Mouse (Mus musculus): ENCODE results near the gene Plekha5.

Plekha5 gene

DNA sequence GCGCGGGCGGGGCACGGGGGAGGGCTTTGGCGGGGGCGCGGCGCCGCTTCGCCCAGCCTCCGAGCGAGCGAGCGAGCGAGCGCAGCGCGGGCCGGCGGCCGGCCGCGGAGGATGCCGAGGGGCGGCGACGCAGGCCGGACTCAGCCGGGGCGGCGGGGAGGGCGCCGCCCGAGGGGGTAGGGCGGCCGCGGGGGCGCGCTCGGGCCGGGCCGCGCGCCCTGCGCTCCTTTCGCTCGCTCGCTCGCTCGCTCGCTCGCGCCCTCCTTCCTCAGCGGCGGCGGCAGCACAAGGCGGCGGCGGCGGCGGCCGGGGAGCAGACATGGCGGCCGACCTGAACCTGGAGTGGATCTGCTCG is at the start of gene Plekha5:
Plekha5 (plus strand) TSS at position 209 of the 355 bp plus-strand sequence.
- no peak for DNase-seq (ENCODE audit: low spot score)

DNA sequence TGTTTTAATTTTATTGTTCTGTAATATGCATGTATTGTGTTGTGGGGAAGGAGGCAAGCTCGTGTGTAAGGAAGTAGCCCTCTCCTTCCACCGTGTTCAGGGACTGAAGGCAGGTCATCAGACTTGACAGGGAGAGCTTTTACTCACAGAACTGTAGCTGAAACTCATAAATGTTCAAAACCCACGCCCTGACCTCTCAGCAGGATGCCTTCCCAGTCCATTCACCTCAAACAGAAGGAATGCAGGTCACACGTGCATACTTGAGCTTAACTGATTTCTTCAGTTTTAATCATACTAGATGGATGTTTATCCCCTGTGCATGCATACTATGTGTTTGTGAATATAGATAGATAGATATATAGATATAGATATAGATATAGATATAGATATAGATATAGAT is 48.2 kb upstream of the Plekha5 start:
- no peak for DNase-seq (ENCODE audit: low spot score)

DNA sequence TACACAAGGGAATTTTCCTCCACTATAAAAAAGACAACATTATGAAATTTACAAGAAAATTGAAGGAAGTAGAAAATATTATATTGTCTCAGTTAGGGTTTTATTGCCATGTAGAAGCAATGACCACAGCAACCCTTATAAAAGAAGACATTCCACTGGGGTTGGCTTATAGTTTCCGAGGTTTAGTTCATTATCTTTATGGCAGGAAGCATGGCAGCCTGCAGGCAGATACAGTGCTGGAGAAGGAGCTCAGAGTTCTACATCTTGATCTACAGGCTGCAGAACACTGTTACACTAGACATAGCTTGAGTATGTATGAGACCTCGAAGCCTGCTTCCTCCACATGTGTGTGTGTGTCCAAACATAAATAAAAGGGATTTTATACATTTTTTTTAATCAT is 43.3 kb upstream of the Plekha5 start:
- no peak for DNase-seq (ENCODE audit: low spot score)

DNA sequence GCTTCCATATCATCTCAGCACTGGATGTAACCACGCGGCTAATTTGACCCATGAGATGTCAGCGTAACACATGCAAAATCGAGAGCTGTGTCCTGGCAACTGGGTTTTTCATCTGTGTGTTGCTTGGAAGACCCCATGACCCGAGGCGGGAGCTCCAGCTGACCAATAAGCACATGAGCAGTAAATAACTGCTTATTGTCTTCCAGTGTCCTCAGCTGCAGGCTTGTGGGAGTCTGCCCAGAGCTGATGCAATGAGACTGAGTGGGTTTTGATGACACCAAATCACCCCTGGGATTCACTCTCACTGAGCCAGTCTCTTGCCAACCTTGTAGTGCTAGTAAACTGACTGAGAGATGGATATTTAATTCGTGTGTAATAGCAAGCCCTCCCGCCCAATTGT is 42.7 kb upstream of the Plekha5 start:
- DNase-seq (ENCODE audit: low spot score), result no peak

DNA sequence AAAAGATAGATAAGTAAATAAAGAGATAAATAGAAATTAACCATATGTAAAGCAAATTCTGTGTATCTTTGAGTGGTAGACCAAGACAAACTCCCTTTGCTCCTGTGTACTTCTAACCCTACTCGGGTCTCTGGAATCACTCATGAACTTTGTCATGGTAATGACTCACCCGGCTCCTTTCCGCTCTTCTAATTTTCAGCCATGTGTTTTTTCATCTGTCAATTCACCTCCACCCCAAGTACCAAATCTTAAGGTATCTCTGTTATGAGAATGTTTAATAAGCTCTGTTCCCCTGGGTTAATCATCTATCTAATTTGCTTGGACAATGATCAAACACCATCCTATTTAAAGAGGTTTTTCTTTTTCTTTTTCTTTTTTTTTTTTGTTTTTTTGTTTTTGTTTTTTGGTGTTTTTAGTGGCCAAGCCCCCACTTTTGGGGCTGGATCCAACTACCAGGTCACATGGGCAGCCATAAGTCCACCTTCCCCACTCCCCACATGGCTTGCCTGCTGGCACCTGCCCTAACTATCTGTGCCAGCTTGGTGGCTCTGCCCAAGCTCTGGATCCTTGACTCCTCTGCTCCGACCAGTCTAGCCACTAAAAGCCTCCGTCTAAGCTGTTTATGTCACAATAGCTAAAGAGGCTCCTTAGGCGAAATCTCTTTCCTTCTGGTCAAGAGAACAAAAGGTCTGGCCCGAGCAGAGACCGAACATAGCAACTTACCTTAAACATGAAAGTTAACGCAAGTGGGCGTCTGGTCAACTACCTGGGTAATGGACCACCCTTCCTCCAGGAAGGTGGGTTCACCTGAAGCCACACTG is 40.1 kb upstream of the Plekha5 start:
- no peak for DNase-seq (ENCODE audit: low spot score)

DNA sequence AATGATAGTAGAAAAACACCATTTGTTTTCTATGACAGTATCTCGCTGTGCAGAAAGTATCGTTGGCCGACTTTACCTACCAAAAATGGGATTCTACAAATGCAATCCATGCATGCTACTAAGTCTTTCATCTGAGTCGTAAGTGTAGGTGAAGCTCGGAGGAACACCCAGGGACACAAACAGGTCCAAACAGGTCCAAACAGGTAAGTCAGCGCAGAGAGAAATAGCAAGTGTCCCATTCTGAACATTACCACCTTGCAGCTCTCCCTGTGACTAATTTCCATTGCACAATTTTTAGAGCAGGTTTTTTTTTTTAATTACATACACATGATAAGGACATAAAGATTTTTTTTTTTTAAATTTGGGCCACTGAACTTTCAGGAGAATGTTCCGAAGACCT is 27.2 kb upstream of the Plekha5 start:
- no peak for DNase-seq (ENCODE audit: low spot score)

DNA sequence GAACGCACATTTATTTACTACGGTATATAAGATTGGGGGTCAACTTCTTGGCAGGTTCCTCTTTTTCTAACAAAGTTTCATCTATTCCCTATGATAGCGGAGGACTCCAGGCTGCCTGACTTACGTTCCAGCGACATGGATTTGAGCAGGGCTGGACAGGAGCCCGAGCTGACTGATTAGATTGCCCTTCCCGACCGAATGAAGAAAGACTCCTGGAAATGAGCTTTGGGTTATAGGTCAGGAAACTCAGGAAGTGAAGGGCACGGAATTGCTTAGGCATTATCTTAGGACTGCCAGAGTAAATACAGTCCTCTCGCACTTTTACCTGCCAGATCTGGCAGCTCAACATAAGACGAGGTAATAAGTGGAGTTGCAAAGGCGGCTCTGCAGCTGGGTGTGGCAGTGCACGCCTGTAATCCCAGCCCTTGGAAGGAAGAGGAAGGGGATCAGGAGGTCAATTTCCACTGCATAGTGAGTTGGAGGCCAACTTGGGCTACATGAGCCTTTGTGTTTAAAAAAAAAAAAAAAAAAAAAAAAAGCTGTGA is 21.0 kb upstream of the Plekha5 start:
- no peak for DNase-seq (ENCODE audit: low spot score)

DNA sequence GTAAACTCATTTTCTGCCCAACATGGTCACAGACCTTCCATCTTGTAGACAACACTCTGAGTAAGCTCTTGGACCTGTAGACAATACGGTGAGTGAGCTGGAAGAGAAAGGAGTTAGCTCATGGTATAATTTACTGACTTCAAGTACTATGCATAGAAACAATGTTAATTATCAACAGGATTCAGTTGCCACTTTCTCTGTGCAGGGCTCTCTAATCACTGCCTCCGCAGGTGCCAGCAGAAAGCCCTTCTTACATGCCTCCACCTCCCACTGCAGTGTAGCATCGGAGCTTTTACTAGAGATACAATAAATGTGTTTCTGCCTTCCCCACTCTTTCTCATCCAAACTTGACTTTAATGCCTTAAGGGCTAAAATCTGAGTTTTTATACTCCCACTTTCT is 11.9 kb upstream of the Plekha5 start:
- no peak for DNase-seq (ENCODE audit: low spot score)

DNA sequence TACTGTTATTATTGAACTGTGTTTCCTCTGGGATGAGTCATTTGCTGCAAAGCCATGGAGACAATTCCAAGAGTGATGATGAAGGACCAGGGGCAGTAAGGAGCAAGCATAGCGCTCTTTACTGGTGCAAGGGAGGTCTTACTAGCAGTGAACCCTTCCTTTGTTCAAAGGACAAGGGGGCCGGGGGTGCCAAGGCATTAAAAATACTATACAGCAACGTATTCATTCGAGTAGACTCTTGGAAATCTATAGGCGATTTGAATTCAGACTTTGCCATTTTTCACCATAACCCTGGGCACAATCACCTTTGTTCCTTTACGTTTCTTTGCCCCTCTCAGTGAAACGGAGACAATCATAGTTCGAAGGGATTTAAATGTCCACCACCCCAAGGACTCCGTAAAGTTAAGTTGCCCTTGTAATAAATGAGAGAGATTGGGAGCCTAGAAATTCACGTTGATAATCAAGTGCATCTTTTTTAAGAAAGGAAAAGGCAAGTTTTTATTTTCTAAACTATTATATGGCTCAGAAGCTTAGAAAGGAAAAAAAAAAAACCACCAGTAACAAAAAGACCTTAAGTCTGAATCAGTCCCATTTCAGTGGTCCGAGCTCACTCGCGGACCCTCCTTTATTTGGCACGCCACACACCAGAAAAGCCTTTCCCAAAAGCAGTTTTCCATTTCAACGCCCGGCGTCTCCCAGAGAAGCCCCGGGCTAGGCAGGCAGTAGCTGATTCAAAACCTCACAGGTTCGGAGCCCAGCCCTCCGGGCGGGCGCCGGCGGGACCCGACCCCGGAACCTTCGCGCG is 611 bp upstream of the Plekha5 start:
- no peak for DNase-seq (ENCODE audit: low spot score)

DNA sequence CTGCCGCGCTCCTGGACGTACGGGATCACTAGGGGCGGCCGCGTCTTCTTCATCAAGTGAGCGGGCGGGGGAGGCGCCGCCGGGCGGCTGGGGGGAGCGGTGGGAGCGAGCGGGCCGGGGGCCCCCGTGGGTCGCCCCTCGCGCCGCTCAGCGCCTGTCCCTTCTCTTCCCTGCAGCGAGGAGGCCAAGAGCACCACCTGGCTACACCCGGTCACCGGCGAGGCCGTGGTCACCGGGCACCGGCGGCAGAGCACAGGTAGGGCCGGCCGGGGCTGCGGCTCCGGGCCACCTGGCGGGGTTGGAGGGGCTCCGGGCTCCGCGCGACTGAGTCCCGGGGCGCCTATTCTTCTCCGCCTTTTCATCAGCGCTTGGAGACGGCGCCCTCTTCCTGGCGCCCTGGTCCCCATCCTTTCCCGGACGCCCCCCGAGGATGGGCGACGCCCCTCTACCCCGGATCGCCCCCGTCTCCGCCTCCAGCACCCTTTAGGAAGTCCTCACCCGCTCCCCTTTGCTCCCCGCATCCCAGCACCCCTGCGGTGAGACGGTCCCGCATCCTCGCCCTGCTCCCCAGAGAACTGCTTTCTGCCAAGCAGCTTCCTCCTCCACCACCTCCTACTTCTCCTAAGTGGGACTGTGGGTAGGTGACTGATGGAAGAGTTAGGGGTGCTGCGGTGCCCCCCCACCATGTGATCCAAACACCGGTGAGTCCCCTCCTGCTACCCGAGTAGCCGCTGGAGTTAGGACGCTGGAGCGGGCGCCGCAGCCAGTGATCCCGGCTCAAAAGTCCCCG is 542 bp downstream of the Plekha5 start:
- DNase-seq (ENCODE audit: low spot score), result no peak

DNA sequence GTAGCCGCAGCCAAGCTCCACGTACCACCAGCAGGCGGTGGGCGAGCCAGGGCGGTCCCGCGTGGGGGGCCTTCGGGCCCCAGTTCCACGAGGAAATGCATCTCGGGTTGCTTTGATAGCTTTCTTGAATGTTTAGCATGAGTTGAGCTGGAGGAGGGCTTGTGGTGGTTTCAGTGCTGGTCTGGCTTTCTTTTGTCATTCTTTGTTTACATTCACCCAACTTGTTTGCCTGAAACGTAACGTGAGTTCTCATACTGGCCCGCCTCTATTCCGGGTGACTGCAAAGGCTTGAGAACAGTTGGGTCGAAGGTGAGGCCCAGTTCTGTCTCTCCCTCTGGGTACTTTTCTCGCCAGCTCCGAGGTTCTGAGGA is 1.1 kb downstream of the Plekha5 start:
- DNase-seq (ENCODE audit: low spot score), result no peak

DNA sequence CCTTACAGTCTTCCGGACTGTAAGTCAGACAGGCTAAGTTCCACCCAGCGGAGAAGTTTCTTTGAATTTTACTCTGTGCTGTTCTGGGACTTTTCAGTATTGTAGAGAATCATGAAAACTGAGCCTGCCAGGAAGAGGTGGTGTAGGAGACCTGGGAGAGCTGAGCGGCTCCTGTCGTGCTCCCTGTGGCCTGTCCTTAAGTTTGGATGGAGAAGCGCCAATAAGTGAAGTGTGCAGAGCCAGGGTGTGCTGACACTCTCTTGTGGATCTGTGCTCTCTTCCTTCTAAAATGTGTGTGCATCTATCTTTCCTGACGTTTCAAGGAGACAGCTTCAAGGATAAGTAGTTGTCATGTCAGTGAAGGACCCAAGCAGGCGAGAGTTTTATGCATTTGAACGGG is 5.4 kb downstream of the Plekha5 start:
- no peak for DNase-seq (ENCODE audit: low spot score)

DNA sequence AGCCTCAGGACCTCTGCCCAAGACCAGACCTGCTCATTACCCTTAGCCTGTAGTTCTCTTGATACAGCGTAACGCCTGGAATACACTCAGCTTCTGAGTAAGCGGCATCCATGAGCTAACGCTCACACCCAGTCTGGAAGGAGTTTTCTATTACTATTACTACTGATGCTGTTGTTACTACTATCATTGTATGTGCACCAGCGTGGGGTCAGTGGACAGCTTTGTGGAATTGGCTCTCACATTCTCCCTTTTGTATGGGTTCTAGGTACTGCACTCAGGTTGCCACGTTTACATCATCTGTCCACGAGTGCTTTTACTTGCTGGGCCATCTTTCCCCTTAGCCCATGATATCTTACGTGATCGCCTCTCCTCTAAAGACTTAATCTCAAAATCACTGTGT is 8.5 kb downstream of the Plekha5 start:
- no peak for DNase-seq (ENCODE audit: low spot score)

DNA sequence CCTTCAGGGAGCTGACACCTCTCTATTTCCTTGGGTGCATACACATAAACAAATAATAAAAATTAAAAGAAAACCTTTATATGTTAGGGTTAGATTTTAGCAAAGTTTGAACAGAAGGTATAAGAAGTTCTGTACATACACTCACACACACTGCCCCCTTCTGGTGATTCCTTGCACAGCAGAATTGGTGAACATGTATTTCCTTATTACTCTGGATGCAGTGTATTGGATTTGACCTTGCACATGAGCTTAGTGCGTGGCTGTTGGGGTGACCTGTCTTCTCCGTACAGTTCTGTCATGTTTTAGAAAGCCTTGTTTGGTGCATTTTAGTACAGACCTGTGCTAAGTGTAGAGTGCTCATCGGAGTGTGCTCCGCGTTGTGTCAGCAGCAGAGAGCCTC is 19.5 kb downstream of the Plekha5 start:
- DNase-seq (ENCODE audit: low spot score), result no peak

DNA sequence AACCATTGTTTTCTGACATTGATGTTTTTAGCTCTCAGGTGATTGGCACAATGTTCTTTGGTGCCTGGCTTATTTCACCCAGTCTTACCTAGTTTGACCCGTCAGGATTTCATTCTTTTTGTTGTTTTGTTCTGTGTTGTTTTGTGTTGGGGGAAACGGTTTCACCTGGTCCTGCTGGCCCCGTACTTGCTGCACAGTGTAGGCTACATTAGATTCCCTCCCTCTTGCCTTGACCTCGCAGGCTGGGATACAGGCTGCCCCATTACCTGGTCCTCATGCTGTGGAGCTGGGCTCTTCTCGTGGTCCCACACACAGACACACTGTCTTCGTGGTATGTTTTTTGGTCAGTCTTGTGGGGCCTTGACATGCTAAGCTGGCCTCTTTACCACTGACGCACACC is 20.3 kb downstream of the Plekha5 start:
- DNase-seq (ENCODE audit: low spot score), result no peak

DNA sequence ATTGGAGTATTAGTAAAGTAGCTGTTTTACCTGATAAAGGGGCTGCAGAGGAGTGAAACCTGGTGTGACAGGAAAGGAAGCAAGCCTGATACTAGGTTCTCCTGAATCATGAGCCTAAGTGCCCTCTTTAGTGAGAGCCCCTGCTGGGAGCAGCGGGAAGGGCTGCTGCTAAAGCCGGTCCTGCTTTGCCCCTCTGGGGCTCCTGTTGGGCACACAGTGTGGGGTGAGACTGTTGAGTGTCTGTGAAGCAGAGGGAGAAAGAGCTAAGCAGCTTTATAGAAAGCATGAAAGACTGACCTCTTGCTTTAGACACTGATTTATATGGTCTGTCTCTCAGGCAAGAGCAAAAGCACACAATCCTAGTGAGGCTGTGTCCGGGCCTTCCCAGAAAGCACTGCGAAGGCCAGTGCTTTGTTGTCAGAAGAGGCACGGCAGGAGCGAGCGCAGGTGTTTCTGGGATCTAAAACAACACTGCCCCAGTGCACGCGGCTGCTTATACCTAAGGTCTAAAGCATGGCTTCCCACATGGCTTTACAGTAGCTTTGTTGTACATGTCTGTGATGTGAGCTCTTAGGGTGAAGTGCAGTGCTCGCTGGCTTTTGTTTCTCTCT is 21.1 kb downstream of the Plekha5 start:
- no peak for DNase-seq (ENCODE audit: low spot score)

DNA sequence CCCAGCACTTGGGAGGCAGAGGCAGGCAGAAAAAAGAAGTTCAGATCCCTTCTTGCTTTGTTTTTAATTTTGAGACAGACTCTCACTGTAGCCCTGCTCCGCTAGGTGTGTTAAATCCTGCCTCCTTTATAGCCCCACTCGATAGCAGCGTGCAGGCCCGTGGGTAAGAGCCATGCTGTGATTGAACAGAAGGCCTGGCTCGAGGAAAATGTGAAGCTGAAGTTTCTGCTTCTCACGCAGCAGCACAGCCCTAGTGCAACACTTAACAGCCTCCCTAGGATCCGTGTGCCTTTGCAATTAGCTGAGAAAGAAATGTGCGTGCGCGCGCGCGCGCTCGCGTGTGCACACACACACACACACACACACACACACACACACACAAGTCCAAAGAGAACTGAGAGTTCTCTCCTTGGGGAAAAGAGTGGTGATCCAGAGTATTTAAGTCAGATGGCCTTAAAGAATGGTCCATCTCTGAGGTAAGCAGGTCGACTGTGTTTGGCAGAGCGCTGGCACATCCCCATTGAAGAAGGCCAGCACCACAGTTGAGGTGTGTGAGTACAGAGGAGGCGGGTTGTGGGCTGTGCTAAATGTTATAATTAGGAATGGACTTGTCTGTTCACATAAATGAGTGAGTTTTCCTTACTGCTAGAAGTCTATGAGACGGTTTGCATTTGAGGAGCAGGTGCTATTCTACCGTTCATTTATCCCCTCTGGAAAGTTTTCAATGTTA is 24.3 kb downstream of the Plekha5 start:
- DNase-seq (ENCODE audit: low spot score), result no peak

DNA sequence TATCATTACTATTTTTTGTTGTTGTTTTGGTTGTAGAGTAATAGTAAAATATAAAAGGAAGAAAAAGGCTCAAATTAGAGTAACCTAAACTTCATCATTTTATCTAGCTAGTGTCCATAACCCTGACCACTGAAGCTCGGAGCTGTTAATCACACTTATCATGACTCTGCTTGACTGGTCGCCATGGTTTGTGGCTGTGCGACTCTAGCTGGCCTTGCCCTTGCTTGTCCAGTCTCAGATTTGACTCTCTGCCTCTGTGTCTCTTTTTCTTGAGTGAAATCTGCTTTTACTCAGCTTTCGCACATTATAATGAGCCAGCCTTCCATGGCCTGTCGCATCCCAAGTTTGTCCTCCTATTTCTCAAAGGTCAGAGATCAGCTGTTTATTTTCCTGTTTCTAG is 26.8 kb downstream of the Plekha5 start:
- DNase-seq (ENCODE audit: low spot score), result no peak

DNA sequence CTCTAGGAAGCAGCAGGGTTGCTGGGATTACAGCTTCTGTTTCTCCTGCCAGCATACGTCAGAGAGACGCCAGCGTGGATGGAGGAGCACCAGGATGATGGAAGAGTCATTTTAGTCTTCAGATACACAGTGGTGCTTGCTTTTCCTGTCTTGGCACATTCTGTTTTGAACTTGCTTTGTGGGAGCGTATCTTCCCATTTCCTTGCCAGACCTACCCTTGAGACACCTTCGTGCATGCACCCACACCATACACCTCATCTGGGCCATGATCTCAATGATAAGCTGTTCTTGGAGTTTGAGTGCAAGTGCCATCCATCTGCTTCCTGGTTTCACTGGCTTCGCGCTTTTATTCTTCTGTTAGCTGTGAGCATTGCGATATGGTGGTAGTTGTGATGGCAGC is 28.9 kb downstream of the Plekha5 start:
- no peak for DNase-seq (ENCODE audit: low spot score)

DNA sequence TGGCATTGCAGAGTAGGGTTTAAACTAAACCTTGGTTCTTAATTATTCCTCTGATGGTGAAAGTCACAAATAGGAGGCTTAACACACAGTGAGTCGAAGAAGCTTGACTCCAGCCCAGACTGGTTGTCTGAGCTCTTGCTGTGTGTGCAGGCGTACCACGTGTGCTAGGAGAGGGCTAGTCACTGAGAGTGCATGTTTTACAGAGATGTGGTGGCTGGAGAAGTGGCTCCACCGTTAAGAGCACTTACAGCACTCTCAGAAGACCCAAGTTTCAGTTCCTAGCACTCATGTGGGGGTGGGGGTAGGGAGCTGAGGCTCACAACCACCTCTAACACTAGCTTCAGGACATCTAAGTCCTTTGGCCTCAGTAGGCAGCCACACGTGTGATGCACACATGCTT is 29.6 kb downstream of the Plekha5 start:
- DNase-seq (ENCODE audit: low spot score), result no peak

DNA sequence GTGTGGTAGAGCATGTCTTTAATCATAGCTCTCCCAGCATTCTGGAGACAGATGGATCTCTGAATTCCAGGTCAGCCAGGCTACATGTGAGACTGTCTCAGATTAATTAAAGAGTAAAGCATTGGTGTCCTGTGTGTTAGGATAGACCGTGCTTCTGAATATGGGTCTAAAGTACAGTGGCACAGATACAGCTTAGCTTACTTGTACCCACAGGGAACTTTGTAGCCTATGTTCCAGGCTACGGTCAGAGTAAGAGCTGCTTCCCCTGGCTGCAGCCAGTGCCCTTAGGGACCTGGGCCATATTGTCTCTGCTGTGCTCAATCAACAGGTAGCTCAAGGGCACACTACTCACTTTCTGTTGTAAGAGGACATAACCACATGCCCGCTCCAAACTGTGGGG is 30.5 kb downstream of the Plekha5 start:
- no peak for DNase-seq (ENCODE audit: low spot score)

DNA sequence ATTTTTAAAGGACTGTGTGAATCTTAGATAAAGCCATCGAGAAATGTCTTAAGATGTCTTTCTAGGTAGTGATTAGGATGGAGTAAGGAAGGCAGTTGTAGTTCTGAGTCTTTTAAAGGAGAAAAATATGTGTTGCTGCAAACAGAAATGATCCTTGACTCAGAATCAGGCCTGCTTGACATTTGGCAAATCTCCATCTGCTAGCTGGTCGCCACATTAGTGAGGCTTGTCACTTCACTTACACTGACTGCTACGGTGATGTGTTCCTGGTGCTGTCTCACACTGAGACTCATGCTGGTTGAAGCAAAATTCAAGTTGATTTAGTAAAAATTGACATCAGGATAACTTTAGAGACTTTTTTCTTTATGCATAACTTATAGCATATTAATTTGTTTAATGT is 32.0 kb downstream of the Plekha5 start:
- DNase-seq (ENCODE audit: low spot score), result no peak
